Mouse (Mus musculus) liver, postnatal 0 days (tissue): ENCODE data around the gene Hoxb1. TPM values are rescaled to one million over a fixed set of nuclear protein-coding genes. Genes with fewer than 3 reads are reported as not detected.

Source experiments
- ATAC-seq: fragments of 200-750 bp; cut with Nextera tagmentation; 2 replicates; pipeline ENCODE4 v1.8.0; 2017; ENCODE audit warnings: mild to moderate bottlenecking, moderate library complexity
- DNase-seq: peaks from one replicate; pipeline ENCODE4 v3.0.0-alpha.2; 2016
- H3K27ac ChIP-seq: fragments of 300-500 bp; sonication (generic); 2 replicates; pipeline ENCODE4 v1.5.1; 2014; ENCODE audit warnings: antibody characterized with exemption, moderate library complexity, mild to moderate bottlenecking, low read depth
- H3K27me3 ChIP-seq: fragments of 300-500 bp; sonication (generic); 2 replicates; pipeline ENCODE4 v1.6.1; 2014; ENCODE audit warnings: low read length, control low read depth, mixed read lengths; ENCODE audit not compliant: insufficient read depth
- H3K36me3 ChIP-seq: fragments of 300-500 bp; sonication (generic); replicated peaks from 2 replicates; pipeline ENCODE4 v1.6.1; 2014; ENCODE audit warnings: mild to moderate bottlenecking, control low read depth, low read length, moderate library complexity, mixed read lengths; ENCODE audit not compliant: insufficient read depth
- H3K4me1 ChIP-seq: fragments of 300-500 bp; sonication (generic); 2 replicates; pipeline ENCODE4 v1.6.1; 2014; ENCODE audit warnings: antibody characterized with exemption, mild to moderate bottlenecking, control low read depth; ENCODE audit not compliant: insufficient read depth
- H3K4me2 ChIP-seq: fragments of 300-500 bp; sonication (generic); 2 replicates; pipeline ENCODE4 v1.6.1; 2014; ENCODE audit warnings: low read depth, mild to moderate bottlenecking, low read length, moderate library complexity, mixed read lengths
- H3K4me3 ChIP-seq: fragments of 300-500 bp; sonication (generic); 2 replicates; pipeline ENCODE4 v1.5.1; 2014; ENCODE audit warnings: low read depth, low read length
- H3K9ac ChIP-seq: fragments of 300-500 bp; sonication (generic); replicated peaks from 2 replicates; pipeline ENCODE4 v1.6.1; 2014; ENCODE audit warnings: mild to moderate bottlenecking, moderate library complexity
- H3K9me3 ChIP-seq: fragments of 300-500 bp; sonication (generic); 2 replicates; pipeline ENCODE4 v1.6.1; 2016; ENCODE audit warnings: mild to moderate bottlenecking, control low read depth, low read length, mixed read lengths
- CTCF ChIP-seq: sonication (generic); IDR thresholded peaks from 2 replicates; pipeline ENCODE4 v1.5.1; 2016; ENCODE audit warnings: antibody characterized with exemption, low read depth
- EP300 ChIP-seq: IDR thresholded peaks from 2 replicates; pipeline ENCODE4 v1.6.1; 2016; ENCODE audit warnings: antibody characterized with exemption, low read depth, mild to moderate bottlenecking
- WGBS: fragments of 180-500 bp; shearing (Covaris S2); extraction: QIAGEN DNeasy Blood & Tissue Kit; methylation state at CpG from one replicate; pipeline ENCODE4 v1.1.7; 2014; ENCODE audit not compliant: insufficient replicate concordance; 5-methylcytosine and 5-hydroxymethylcytosine counted together
- polyA plus RNA-seq: library from polyadenylated mRNA; unstranded; fragments of >200 nt; fragmentation: Nextera tagmentation; extraction: Ambion mirVana; gene quantifications from 2 replicates; pipeline ENCODE4 v1.2.1, GENCODE M21; 2015

Gene Hoxb1
- not detected in 2 replicates for polyA plus RNA-seq

- Histone ChIP-seq H3K4me3 (no peak within 1 kb of the TSS), H3K27ac (no peak within 1 kb of the TSS), H3K4me1 (no peaks in the 10 kb centered on the region), H3K9ac (no peak within 1 kb of the TSS), H3K9me3 (no peaks in the 10 kb centered on the region), H3K27me3 (peaks cover 75% of the 10 kb centered on the region), H3K36me3 (no peaks in the 10 kb centered on the region), H3K4me2 (no peak within 1 kb of the TSS)
- 10% methylated on average over 26 of the region's 26 CpGs for WGBS
- DNase-seq (no peak), ATAC-seq (no peak)
- TF ChIP-seq CTCF (no peak), EP300 (no peak)
These were observed at the start of gene Hoxb1 for GRCm38 (mm10) chr11:96365441-96366091. Gene Hoxb1, plus strand, starts transcription at chr11:96365752.

GRCm38 (mm10) chr11:96316696-96317607 is 48.6 kb upstream of the Hoxb1 start:
- no peak for TF ChIP-seq CTCF
- no peak for TF ChIP-seq EP300
- no peak for DNase-seq
- H3K4me1 ChIP-seq = peaks cover under 1% of the 10 kb centered on the region; the same call in 1 of the 2 replicates
- H3K9me3 ChIP-seq = no peaks in the 10 kb centered on the region
- H3K27me3 ChIP-seq = peaks cover 91% of the 10 kb centered on the region
- no peak overlapping the region for H3K27ac ChIP-seq
- ATAC-seq = no peak
- 36% methylated on average over 18 of the region's 18 CpGs for WGBS
- H3K4me2 ChIP-seq = no peak overlapping the region
- H3K4me3 ChIP-seq = no peak overlapping the region
- no peak overlapping the region for H3K9ac ChIP-seq
- no peaks in the 10 kb centered on the region for H3K36me3 ChIP-seq

GRCm38 (mm10) chr11:96317608-96318367 is 47.8 kb upstream of the Hoxb1 start, which contains the start of gene Hoxb4:
Gene Hoxb4, plus strand, starts transcription at chr11:96318267.
- peak within 1 kb of the TSS; percentile 54 for H3K9ac ChIP-seq

GRCm38 (mm10) chr11:96318368-96319070 is 47.0 kb upstream of the Hoxb1 start:
- Histone ChIP-seq H3K4me3 (peak overlapping the region; percentile 49), H3K4me2 (peak overlapping the region; percentile 69), H3K27me3 (peaks cover 75% of the 10 kb centered on the region), H3K9me3 (no peaks in the 10 kb centered on the region), H3K9ac (peak overlapping the region; percentile 54), H3K4me1 (no peaks in the 10 kb centered on the region), H3K36me3 (no peaks in the 10 kb centered on the region), H3K27ac (peak overlapping the region; percentile 68)
- ATAC-seq (peak; percentile 59; the same call in 1 of the 2 replicates), DNase-seq (peak; percentile 29)
- under 1% methylated on average over 44 of the region's 45 CpGs for WGBS
- no peak for TF ChIP-seq CTCF
- no peak for TF ChIP-seq EP300

More at GRCm38 (mm10) chr11:96317608-96318367, 47.8 kb upstream of the Hoxb1 start, which contains the start of gene Hoxb4:
- Histone ChIP-seq H3K4me1 (no peaks in the 10 kb centered on the region), H3K4me3 (peak within 1 kb of the TSS; percentile 49), H3K27ac (peak within 1 kb of the TSS; percentile 68), H3K27me3 (peaks cover 82% of the 10 kb centered on the region), H3K9me3 (no peaks in the 10 kb centered on the region), H3K4me2 (peak within 1 kb of the TSS; percentile 69), H3K36me3 (no peaks in the 10 kb centered on the region)
- TF ChIP-seq CTCF (no peak), EP300 (no peak)
- peak; percentile 14 for DNase-seq
- ATAC-seq = no peak
- WGBS = 9% methylated on average over 28 of the region's 28 CpGs

- DNase-seq = peak; percentile 15
- Histone ChIP-seq H3K4me2 (peak overlapping the region; percentile 69), H3K9me3 (no peaks in the 10 kb centered on the region), H3K27ac (peak overlapping the region; percentile 68), H3K36me3 (no peaks in the 10 kb centered on the region), H3K9ac (peak overlapping the region; percentile 54), H3K4me3 (peak overlapping the region; percentile 49), H3K27me3 (peaks cover 73% of the 10 kb centered on the region), H3K4me1 (no peaks in the 10 kb centered on the region)
- no peak; the same call in 1 of the 2 replicates for ATAC-seq
- WGBS = under 1% methylated on average over 34 of the region's 34 CpGs
- TF ChIP-seq CTCF (no peak), EP300 (no peak)
These were observed 46.3 kb upstream of the Hoxb1 start for GRCm38 (mm10) chr11:96319071-96319902.
